Mouse (Mus musculus): ENCODE measurements around the gene Art5. TPM values are rescaled to one million over a fixed set of nuclear protein-coding genes. Genes with fewer than 3 reads are reported as not detected.

Art5 gene
- 0.46 and 0.67 TPM in 2 replicates for polyA plus RNA-seq (2014; fragmentation: Nextera tagmentation; extraction: Ambion mirVana)

DNA sequence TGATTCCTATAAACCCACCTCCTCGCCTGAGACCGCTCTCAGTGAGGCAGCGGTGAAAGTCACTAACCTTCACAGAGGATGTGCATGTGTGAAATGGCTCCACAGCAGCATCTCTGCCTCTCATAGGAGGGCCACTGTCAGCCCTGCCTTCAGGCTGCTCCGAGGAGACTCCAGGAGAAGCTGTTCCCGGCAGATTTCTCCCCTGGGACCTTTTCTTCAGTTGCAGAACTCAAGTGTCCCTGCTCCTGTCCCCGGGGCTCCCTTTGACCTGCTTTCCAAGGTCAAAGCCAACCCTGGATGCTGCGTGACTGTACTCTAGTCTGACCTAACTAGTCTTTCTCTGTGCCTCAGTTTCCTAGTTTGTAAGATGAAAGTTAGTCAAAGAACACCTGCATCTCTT lies at the start of gene Art5:
Gene Art5, minus strand, starts transcription at position 319 of the 400 bp plus-strand sequence.
- no peak for DNase-seq (ENCODE audit: low spot score)
- no peak within 1 kb of the TSS for H3K4me3 ChIP-seq (ENCODE audit: low read depth, low read length)
- H3K4me1 ChIP-seq (replicated peaks; ENCODE audit: control insufficient read depth, insufficient read depth, low read length) = no peaks in the 10 kb centered on the region
- no peak within 1 kb of the TSS for H3K4me2 ChIP-seq (ENCODE audit: low read length)
- no peak for ATAC-seq (replicated peaks; ENCODE audit: low FRiP score, low TSS enrichment, low read depth)
- WGBS = 78% methylated on average over 7 of the region's 7 CpGs
- H3K36me3 ChIP-seq (ENCODE audit: control insufficient read depth, insufficient read depth, low read length) = no peaks in the 10 kb centered on the region
- no peaks in the 10 kb centered on the region for H3K27me3 ChIP-seq (replicated peaks; ENCODE audit: control insufficient read depth, insufficient read depth, low read length)
- H3K27ac ChIP-seq (ENCODE audit: low read depth) = no peak within 1 kb of the TSS
- H3K9me3 ChIP-seq (ENCODE audit: control insufficient read depth, low read length) = no peaks in the 10 kb centered on the region
- no peak within 1 kb of the TSS for H3K9ac ChIP-seq (ENCODE audit: low read length)

DNA sequence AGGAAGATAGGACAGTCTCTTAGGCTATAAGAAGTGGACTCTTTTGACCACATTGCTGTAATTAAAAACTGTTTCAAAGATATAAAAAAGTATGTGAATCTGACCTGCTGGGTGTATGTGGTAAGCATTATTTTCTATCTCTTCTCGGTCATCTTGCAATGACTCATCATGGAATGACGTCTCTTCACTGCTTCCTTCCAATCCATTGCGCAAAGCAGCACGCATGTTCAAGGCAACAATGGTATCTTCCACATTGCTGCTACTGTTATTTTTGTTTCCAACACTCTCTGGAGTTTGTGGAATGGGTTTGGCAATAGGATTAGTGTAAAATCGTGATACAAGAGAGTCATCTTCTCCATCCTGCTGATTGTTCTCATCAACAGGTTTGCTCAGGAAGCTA lies 44.4 kb upstream of the Art5 start:
- DNase-seq (ENCODE audit: low spot score) (no peak), ATAC-seq (replicated peaks; ENCODE audit: low FRiP score, low TSS enrichment, low read depth) (no peak)
- Histone ChIP-seq H3K36me3 (ENCODE audit: control insufficient read depth, insufficient read depth, low read length) (peaks cover 94% of the 10 kb centered on the region), H3K27ac (ENCODE audit: low read depth) (no peak overlapping the region), H3K27me3 (replicated peaks; ENCODE audit: control insufficient read depth, insufficient read depth, low read length) (no peaks in the 10 kb centered on the region), H3K9ac (ENCODE audit: low read length) (no peak overlapping the region), H3K4me3 (ENCODE audit: low read depth, low read length) (no peak overlapping the region), H3K4me1 (replicated peaks; ENCODE audit: control insufficient read depth, insufficient read depth, low read length) (no peaks in the 10 kb centered on the region), H3K9me3 (ENCODE audit: control insufficient read depth, low read length) (no peaks in the 10 kb centered on the region), H3K4me2 (ENCODE audit: low read length) (no peak overlapping the region)
- 90% methylated on average over 5 of the region's 5 CpGs for WGBS

DNA sequence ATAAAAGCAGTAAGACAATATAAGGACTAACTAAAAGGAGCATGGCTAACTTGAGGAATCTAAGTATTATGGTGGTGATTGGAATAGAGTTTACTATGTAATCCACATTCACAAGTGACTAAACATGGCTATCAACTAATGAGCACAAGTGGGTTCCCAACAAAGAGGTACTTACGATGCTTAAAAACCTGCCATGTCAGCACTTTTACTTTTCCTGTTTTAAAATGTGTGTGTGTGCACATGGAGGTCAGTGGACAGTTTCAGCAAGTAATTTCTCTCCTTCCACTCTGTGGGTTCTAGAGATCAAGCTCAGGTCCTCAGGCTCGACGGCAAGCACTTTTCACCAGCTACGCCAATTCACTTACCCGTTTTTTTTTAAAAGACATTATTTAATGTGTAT lies 28.6 kb upstream of the Art5 start:
- no peak for ATAC-seq (replicated peaks; ENCODE audit: low FRiP score, low TSS enrichment, low read depth)
- peak; percentile 42 for DNase-seq (ENCODE audit: low spot score)
- H3K27me3 ChIP-seq (replicated peaks; ENCODE audit: control insufficient read depth, insufficient read depth, low read length) = no peaks in the 10 kb centered on the region
- peaks cover 92% of the 10 kb centered on the region for H3K36me3 ChIP-seq (ENCODE audit: control insufficient read depth, insufficient read depth, low read length)
- no peaks in the 10 kb centered on the region for H3K4me1 ChIP-seq (replicated peaks; ENCODE audit: control insufficient read depth, insufficient read depth, low read length)
- H3K4me3 ChIP-seq (ENCODE audit: low read depth, low read length) = no peak overlapping the region
- H3K9me3 ChIP-seq (ENCODE audit: control insufficient read depth, low read length) = no peaks in the 10 kb centered on the region
- H3K27ac ChIP-seq (ENCODE audit: low read depth) = no peak overlapping the region
- H3K9ac ChIP-seq (ENCODE audit: low read length) = no peak overlapping the region
- WGBS = 96% methylated on average over 5 of the region's 5 CpGs
- H3K4me2 ChIP-seq (ENCODE audit: low read length) = no peak overlapping the region

DNA sequence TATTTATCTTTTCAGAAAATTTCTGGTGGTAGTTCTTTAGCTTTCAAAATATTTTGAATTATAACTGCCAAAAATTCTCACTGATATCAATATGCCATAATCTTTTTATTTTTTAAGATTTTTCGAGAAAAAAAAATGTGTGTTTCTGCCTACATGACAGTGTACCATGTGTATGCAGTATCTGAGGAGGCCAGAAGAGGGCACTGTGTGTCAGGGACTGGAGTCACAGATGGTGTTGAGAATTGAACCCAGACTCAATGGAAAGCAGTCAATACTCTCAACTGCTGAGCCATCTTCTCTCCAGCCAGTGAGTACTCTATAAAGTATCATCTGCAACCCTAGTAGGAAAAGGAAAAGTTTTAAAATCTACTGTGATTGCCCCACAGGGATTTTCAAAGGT lies 28.2 kb upstream of the Art5 start:
- H3K9ac ChIP-seq (ENCODE audit: low read length) = no peak overlapping the region
- WGBS = 91% methylated on average over 1 of the region's 1 CpGs
- H3K4me3 ChIP-seq (ENCODE audit: low read depth, low read length) = no peak overlapping the region
- H3K27me3 ChIP-seq (replicated peaks; ENCODE audit: control insufficient read depth, insufficient read depth, low read length) = no peaks in the 10 kb centered on the region
- no peak for ATAC-seq (replicated peaks; ENCODE audit: low FRiP score, low TSS enrichment, low read depth)
- H3K4me1 ChIP-seq (replicated peaks; ENCODE audit: control insufficient read depth, insufficient read depth, low read length) = no peaks in the 10 kb centered on the region
- peaks cover 93% of the 10 kb centered on the region for H3K36me3 ChIP-seq (ENCODE audit: control insufficient read depth, insufficient read depth, low read length)
- no peaks in the 10 kb centered on the region for H3K9me3 ChIP-seq (ENCODE audit: control insufficient read depth, low read length)
- H3K4me2 ChIP-seq (ENCODE audit: low read length) = no peak overlapping the region
- no peak for DNase-seq (ENCODE audit: low spot score)
- no peak overlapping the region for H3K27ac ChIP-seq (ENCODE audit: low read depth)

DNA sequence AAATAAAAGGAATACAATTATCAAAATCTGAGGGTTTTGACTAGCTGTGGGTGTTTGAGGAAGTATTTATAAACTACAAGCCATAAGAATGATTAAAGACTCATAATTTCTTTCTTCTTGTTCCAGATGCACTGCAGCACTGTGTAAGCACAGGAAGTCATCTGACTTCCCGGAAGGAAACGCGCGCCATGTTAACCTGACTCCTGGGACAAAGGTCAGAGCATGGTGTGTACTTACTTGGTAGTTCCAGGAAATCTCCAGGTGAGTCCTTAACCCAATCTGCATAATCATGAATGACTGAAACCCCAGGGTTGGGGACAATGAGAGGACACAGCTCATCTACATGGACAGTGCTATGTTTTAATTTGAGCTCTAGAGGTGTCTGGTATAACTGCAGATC lies 23.1 kb upstream of the Art5 start:
- Histone ChIP-seq H3K27me3 (replicated peaks; ENCODE audit: control insufficient read depth, insufficient read depth, low read length) (no peaks in the 10 kb centered on the region), H3K27ac (ENCODE audit: low read depth) (no peak overlapping the region), H3K4me2 (ENCODE audit: low read length) (no peak overlapping the region), H3K4me3 (ENCODE audit: low read depth, low read length) (no peak overlapping the region), H3K9me3 (ENCODE audit: control insufficient read depth, low read length) (no peaks in the 10 kb centered on the region), H3K9ac (ENCODE audit: low read length) (no peak overlapping the region), H3K36me3 (ENCODE audit: control insufficient read depth, insufficient read depth, low read length) (peaks cover 88% of the 10 kb centered on the region), H3K4me1 (replicated peaks; ENCODE audit: control insufficient read depth, insufficient read depth, low read length) (no peaks in the 10 kb centered on the region)
- ATAC-seq (replicated peaks; ENCODE audit: low FRiP score, low TSS enrichment, low read depth) (no peak), DNase-seq (ENCODE audit: low spot score) (peak; percentile 24)
- 82% methylated on average over 4 of the region's 4 CpGs for WGBS

DNA sequence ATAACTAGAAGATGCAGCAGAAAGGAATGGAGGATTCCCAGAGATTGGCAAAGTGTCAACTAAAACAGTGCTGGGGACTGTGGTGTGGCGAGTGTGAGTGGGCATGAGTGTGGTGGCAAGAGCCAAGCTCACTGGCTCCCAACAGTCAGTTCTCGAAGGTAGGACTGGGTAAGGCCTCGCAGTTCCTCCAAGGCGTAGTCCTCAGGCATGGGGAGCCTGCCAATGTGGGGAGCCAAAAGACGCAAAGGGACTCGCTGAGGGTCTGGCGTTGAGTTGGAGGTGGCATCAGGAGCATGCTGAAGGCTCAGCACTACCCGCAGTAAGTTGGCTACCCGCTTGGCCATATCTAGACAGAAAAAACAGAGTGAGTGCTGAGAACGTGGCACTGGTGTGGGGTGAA lies 11.0 kb upstream of the Art5 start:
- H3K36me3 ChIP-seq (ENCODE audit: control insufficient read depth, insufficient read depth, low read length) = peaks cover 73% of the 10 kb centered on the region
- no peaks in the 10 kb centered on the region for H3K9me3 ChIP-seq (ENCODE audit: control insufficient read depth, low read length)
- H3K27me3 ChIP-seq (replicated peaks; ENCODE audit: control insufficient read depth, insufficient read depth, low read length) = no peaks in the 10 kb centered on the region
- DNase-seq (ENCODE audit: low spot score) = no peak
- 95% methylated on average over 10 of the region's 10 CpGs for WGBS
- no peak overlapping the region for H3K27ac ChIP-seq (ENCODE audit: low read depth)
- no peaks in the 10 kb centered on the region for H3K4me1 ChIP-seq (replicated peaks; ENCODE audit: control insufficient read depth, insufficient read depth, low read length)
- H3K9ac ChIP-seq (ENCODE audit: low read length) = no peak overlapping the region
- no peak overlapping the region for H3K4me3 ChIP-seq (ENCODE audit: low read depth, low read length)
- no peak for ATAC-seq (replicated peaks; ENCODE audit: low FRiP score, low TSS enrichment, low read depth)
- H3K4me2 ChIP-seq (ENCODE audit: low read length) = no peak overlapping the region

DNA sequence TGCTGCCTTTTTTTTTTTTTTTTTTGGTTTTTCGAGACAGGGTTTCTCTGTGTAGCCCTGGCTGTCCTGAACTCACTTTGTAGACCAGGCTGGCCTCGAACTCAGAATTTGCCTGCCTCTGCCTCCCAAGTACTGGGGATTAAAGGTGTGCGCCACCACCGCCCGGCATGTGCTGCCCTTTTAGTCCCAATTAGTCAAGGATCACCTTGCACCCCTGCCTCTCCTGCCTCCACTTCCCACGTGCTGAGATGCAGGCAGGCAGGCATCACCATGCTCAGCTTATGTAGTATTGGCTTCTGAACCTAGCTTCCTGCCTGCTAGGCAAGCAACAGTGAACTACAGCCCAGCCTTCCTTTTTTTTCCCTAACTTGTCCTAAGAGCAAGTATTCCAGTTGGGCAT lies 8.1 kb upstream of the Art5 start:
- WGBS = 75% methylated on average over 6 of the region's 6 CpGs
- peaks cover 43% of the 10 kb centered on the region for H3K36me3 ChIP-seq (ENCODE audit: control insufficient read depth, insufficient read depth, low read length)
- no peak for ATAC-seq (replicated peaks; ENCODE audit: low FRiP score, low TSS enrichment, low read depth)

DNA sequence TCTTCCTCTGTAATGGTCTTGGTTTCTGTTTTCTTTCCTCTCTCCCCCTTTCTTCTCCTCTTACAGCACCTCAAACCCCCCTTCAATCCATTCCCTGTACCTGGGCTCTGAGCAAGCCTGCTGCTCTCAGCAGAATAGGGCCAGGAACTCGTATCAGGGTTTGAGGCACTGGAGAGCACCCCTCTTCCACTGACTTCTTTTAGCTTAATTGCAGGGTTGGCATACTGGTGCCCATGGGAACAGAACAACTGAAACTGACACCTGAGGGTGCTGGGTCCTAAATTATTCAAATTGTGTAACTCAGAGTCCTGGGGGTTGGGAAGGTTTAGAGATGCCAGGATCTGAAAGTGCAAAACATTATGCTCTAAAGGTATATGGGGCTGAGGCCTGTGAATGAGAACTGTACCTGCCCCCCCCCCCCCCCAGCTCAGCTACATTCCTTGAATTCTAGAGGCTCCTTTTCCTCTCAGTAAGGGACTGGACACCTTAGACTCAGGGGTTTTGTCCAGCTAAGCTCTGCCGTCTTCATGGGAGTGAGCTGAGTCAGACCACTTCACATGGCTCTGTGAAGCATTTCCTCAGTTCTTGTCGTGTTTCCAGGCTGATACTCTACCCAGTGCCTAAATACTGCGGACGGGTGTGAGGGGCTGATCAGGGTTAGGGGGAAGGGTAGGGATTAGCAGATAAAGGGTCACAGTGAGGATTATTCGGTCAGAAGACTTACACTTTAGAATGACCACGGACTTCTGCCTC lies 7.5 kb upstream of the Art5 start, which contains the start of gene Chrna10:
Gene Chrna10, minus strand, starts transcription at position 250 of the 753 bp plus-strand sequence.
- H3K36me3 ChIP-seq (ENCODE audit: control insufficient read depth, insufficient read depth, low read length) = peaks cover 37% of the 10 kb centered on the region
- WGBS = 34% methylated on average over 7 of the region's 7 CpGs
- DNase-seq (ENCODE audit: low spot score) (no peak), ATAC-seq (replicated peaks; ENCODE audit: low FRiP score, low TSS enrichment, low read depth) (0 out of 2 replicates have a peak, but pooled peaks have one; percentile 21)
- H3K27me3 ChIP-seq (replicated peaks; ENCODE audit: control insufficient read depth, insufficient read depth, low read length) = no peaks in the 10 kb centered on the region
- H3K27ac ChIP-seq (ENCODE audit: low read depth) = no peak within 1 kb of the TSS
- H3K4me1 ChIP-seq (replicated peaks; ENCODE audit: control insufficient read depth, insufficient read depth, low read length) = no peaks in the 10 kb centered on the region
- H3K9ac ChIP-seq (ENCODE audit: low read length) = no peak within 1 kb of the TSS
- H3K4me3 ChIP-seq (ENCODE audit: low read depth, low read length) = no peak within 1 kb of the TSS
- no peaks in the 10 kb centered on the region for H3K9me3 ChIP-seq (ENCODE audit: control insufficient read depth, low read length)
- H3K4me2 ChIP-seq (ENCODE audit: low read length) = no peak within 1 kb of the TSS

More for the DNA sequence above, 8.1 kb upstream of the Art5 start:
- no peak overlapping the region for H3K4me2 ChIP-seq (ENCODE audit: low read length)
- no peaks in the 10 kb centered on the region for H3K4me1 ChIP-seq (replicated peaks; ENCODE audit: control insufficient read depth, insufficient read depth, low read length)
- H3K27ac ChIP-seq (ENCODE audit: low read depth) = no peak overlapping the region
- no peaks in the 10 kb centered on the region for H3K9me3 ChIP-seq (ENCODE audit: control insufficient read depth, low read length)
- no peak for DNase-seq (ENCODE audit: low spot score)
- no peak overlapping the region for H3K9ac ChIP-seq (ENCODE audit: low read length)
- H3K4me3 ChIP-seq (ENCODE audit: low read depth, low read length) = no peak overlapping the region
- H3K27me3 ChIP-seq (replicated peaks; ENCODE audit: control insufficient read depth, insufficient read depth, low read length) = no peaks in the 10 kb centered on the region

DNA sequence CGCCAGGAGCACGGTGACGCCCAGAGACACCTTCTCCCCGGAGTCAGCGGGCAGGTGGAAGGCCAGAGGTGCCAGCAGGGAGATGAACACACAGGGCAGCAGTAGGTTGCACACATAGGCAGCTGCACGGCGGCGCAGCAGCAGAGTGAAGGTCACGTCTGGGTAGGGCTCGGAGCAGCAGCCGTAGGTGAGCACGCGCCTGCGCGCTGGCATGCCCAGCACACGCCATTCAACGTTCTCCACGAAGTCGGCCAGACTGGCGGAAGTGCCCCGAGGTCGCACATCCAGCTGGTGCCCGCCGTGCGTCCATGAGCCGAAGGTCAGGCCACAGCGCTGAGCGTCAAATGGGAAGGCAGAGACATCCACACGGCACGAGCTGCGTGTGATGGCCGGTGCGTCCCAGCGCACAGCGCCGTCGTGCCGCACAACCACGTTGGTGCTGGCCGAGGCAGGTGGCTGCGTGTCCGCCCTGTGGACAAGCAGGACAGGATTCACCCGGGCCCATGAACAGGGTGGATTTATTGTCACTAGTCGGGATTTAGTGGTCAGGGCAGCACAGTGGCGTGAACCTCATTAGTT lies 4.0 kb upstream of the Art5 start:
- Histone ChIP-seq H3K4me2 (ENCODE audit: low read length) (no peak overlapping the region), H3K27ac (ENCODE audit: low read depth) (no peak overlapping the region), H3K4me1 (replicated peaks; ENCODE audit: control insufficient read depth, insufficient read depth, low read length) (no peaks in the 10 kb centered on the region), H3K36me3 (ENCODE audit: control insufficient read depth, insufficient read depth, low read length) (0 out of 2 replicates have a peak, but pooled peaks cover 2% of the 10 kb centered on the region), H3K27me3 (replicated peaks; ENCODE audit: control insufficient read depth, insufficient read depth, low read length) (no peaks in the 10 kb centered on the region), H3K4me3 (ENCODE audit: low read depth, low read length) (no peak overlapping the region), H3K9ac (ENCODE audit: low read length) (no peak overlapping the region), H3K9me3 (ENCODE audit: control insufficient read depth, low read length) (no peaks in the 10 kb centered on the region)
- WGBS = 80% methylated on average over 45 of the region's 45 CpGs
- ATAC-seq (replicated peaks; ENCODE audit: low FRiP score, low TSS enrichment, low read depth) (no peak), DNase-seq (ENCODE audit: low spot score) (no peak)
